Mouse (Mus musculus) kidney, postnatal 0 days (tissue): ENCODE data around the gene Nxnl1. TPM values are rescaled to one million over a fixed set of nuclear protein-coding genes. Genes with fewer than 3 reads are reported as not detected.

Experiments used
- ATAC-seq: fragments of 200-750 bp; cut with Nextera tagmentation; replicated peaks from 2 replicates; pipeline ENCODE4 v1.8.0; 2017; ENCODE audit warnings: low read depth, moderate number of reproducible peaks, moderate TSS enrichment, moderate library complexity; ENCODE audit not compliant: low FRiP score
- DNase-seq: peaks from one replicate; pipeline ENCODE4 v3.0.0-alpha.2; 2016; ENCODE audit warnings: low spot score
- H3K27ac ChIP-seq: fragments of 300-500 bp; sonication (generic); 2 replicates; pipeline ENCODE4 v1.5.1; 2014; ENCODE audit warnings: mild to moderate bottlenecking
- H3K27me3 ChIP-seq: fragments of 300-500 bp; sonication (generic); 2 replicates; pipeline ENCODE4 v1.6.1; 2014; ENCODE audit warnings: low read length, mixed read lengths; ENCODE audit not compliant: insufficient read depth
- H3K36me3 ChIP-seq: fragments of 300-500 bp; sonication (generic); 2 replicates; pipeline ENCODE4 v1.6.1; 2014; ENCODE audit warnings: low read length, mixed read lengths; ENCODE audit not compliant: insufficient read depth
- H3K4me1 ChIP-seq: fragments of 300-500 bp; sonication (generic); replicated peaks from 2 replicates; pipeline ENCODE4 v1.6.1; 2014; ENCODE audit warnings: antibody characterized with exemption, low read length, mixed read lengths; ENCODE audit not compliant: insufficient read depth
- H3K4me2 ChIP-seq: fragments of 300-500 bp; sonication (generic); 2 replicates; pipeline ENCODE4 v1.6.1; 2014; ENCODE audit warnings: mild to moderate bottlenecking, low read length, moderate library complexity, mixed read lengths
- H3K4me3 ChIP-seq: fragments of 300-500 bp; sonication (generic); replicated peaks from 2 replicates; pipeline ENCODE4 v1.5.1; 2014; ENCODE audit warnings: low read depth, low read length
- H3K9ac ChIP-seq: fragments of 300-500 bp; sonication (generic); 2 replicates; pipeline ENCODE4 v1.6.1; 2014; ENCODE audit warnings: low read depth, low read length
- H3K9me3 ChIP-seq: fragments of 300-500 bp; sonication (generic); replicated peaks from 2 replicates; pipeline ENCODE4 v1.6.1; 2016; ENCODE audit warnings: low read length, inconsistent platforms, mixed read lengths
- CTCF ChIP-seq: IDR thresholded peaks from 2 replicates; pipeline ENCODE4 v1.5.1; 2016; ENCODE audit warnings: antibody characterized with exemption, low read depth, mild to moderate bottlenecking, moderate library complexity
- WGBS: fragments of 180-500 bp; shearing (Covaris S2); extraction: QIAGEN DNeasy Blood & Tissue Kit; methylation state at CpG from one replicate; pipeline ENCODE4 v1.1.7; 2014; 5-methylcytosine and 5-hydroxymethylcytosine counted together
- polyA plus RNA-seq: library from polyadenylated mRNA; unstranded; fragments of >200 nt; fragmentation: Nextera tagmentation; extraction: Ambion mirVana; gene quantifications from 2 replicates; pipeline ENCODE4 v1.2.1, GENCODE M21; 2015

Gene Nxnl1
- polyA plus RNA-seq, 1 experiment from 2014 or later = 0.20 TPM

GRCm38 (mm10) chr8:71515043-71515442 lies 51.4 kb downstream of the Nxnl1 start:
- no peak for TF ChIP-seq CTCF
- no peaks in the 10 kb centered on the region for H3K36me3 ChIP-seq
- no peak overlapping the region for H3K9ac ChIP-seq
- no peak overlapping the region for H3K4me3 ChIP-seq
- DNase-seq (no peak), ATAC-seq (no peak)
- no peak overlapping the region for H3K4me2 ChIP-seq
- no peaks in the 10 kb centered on the region for H3K9me3 ChIP-seq
- H3K4me1 ChIP-seq = no peaks in the 10 kb centered on the region
- WGBS = 75% methylated on average over 5 of the region's 5 CpGs
- no peaks in the 10 kb centered on the region for H3K27me3 ChIP-seq
- H3K27ac ChIP-seq = no peak overlapping the region

GRCm38 (mm10) chr8:71513018-71513754 lies 53.2 kb downstream of the Nxnl1 start:
- Histone ChIP-seq H3K27me3 (peaks cover 6% of the 10 kb centered on the region; the same call in 1 of the 2 replicates), H3K9me3 (no peaks in the 10 kb centered on the region), H3K4me2 (no peak overlapping the region), H3K4me1 (no peaks in the 10 kb centered on the region), H3K36me3 (no peaks in the 10 kb centered on the region), H3K4me3 (no peak overlapping the region), H3K9ac (no peak overlapping the region), H3K27ac (peak overlapping the region; percentile 42; the same call in 1 of the 2 replicates)
- no peak for DNase-seq
- no peak for TF ChIP-seq CTCF
- 65% methylated on average over 14 of the region's 15 CpGs for WGBS
- ATAC-seq = no peak

- Histone ChIP-seq H3K4me1 (0 out of 2 replicates have a peak, but pooled peaks cover 6% of the 10 kb centered on the region), H3K9ac (peak within 1 kb of the TSS; percentile 37; the same call in 1 of the 2 replicates), H3K9me3 (no peaks in the 10 kb centered on the region), H3K4me2 (peak within 1 kb of the TSS; percentile 40), H3K27me3 (peaks cover 17% of the 10 kb centered on the region; the same call in 1 of the 2 replicates), H3K4me3 (peak within 1 kb of the TSS; percentile 30), H3K27ac (peak within 1 kb of the TSS; percentile 50; the same call in 1 of the 2 replicates), H3K36me3 (no peaks in the 10 kb centered on the region)
- no peak for TF ChIP-seq CTCF
- WGBS = 20% methylated on average over 14 of the region's 14 CpGs
- no peak; the same call in 1 of the 2 replicates for ATAC-seq
- DNase-seq = peak; percentile 53
Observed at GRCm38 (mm10) chr8:71511644-71512043, 54.8 kb downstream of the Nxnl1 start, which contains the start of gene Plvap. Plvap (minus strand) TSS chr8:71511752.

Other genes with a start within 250 kb of the Nxnl1 start
- 129 and 140 TPM in 2 replicates for gene Use1, start 199.8 kb downstream of the Nxnl1 start, polyA plus RNA-seq
- 8.1 and 8.4 TPM in 2 replicates for gene Ocel1, start 195.3 kb downstream of the Nxnl1 start, polyA plus RNA-seq
- gene Nr2f6, start 184.6 kb downstream of the Nxnl1 start, polyA plus RNA-seq = 110 and 138 TPM in 2 replicates
- gene Ushbp1, start 170.8 kb downstream of the Nxnl1 start, polyA plus RNA-seq = 18.8 and 20.4 TPM in 2 replicates
- gene Babam1, start 169.7 kb downstream of the Nxnl1 start, polyA plus RNA-seq = 92.3 and 96.4 TPM in 2 replicates
- 7.9 and 9.2 TPM in 2 replicates for gene Ankle1, start 160.6 kb downstream of the Nxnl1 start, polyA plus RNA-seq
- gene Abhd8, start 102.9 kb downstream of the Nxnl1 start, polyA plus RNA-seq = 35.0 and 38.3 TPM in 2 replicates
- 242 and 245 TPM in 2 replicates for gene Mrpl34, start 101.6 kb downstream of the Nxnl1 start, polyA plus RNA-seq
- gene Dda1, start 97.4 kb downstream of the Nxnl1 start, polyA plus RNA-seq = 88.0 and 93.7 TPM in 2 replicates
- gene Ano8, start 80.6 kb downstream of the Nxnl1 start, polyA plus RNA-seq = 0.84 and 1.4 TPM in 2 replicates
- 14.5 and 14.6 TPM in 2 replicates for gene Gtpbp3, start 78.5 kb downstream of the Nxnl1 start, polyA plus RNA-seq
- gene Plvap, start 54.8 kb downstream of the Nxnl1 start, polyA plus RNA-seq = 182 and 208 TPM in 2 replicates
- gene Ccdc194, start 40.9 kb downstream of the Nxnl1 start, polyA plus RNA-seq = 0.19 and 0.20 TPM in 2 replicates
- 106 and 124 TPM in 2 replicates for gene Bst2, start 29.1 kb downstream of the Nxnl1 start, polyA plus RNA-seq
- gene Mvb12a, start 23.7 kb downstream of the Nxnl1 start, polyA plus RNA-seq = 129 and 131 TPM in 2 replicates
- 17.1 and 19.1 TPM in 2 replicates for gene Tmem221, start 7.7 kb downstream of the Nxnl1 start, polyA plus RNA-seq
- 50.5 and 53.7 TPM in 2 replicates for gene Slc27a1, start 2.3 kb upstream of the Nxnl1 start, polyA plus RNA-seq
- 279 and 296 TPM in 2 replicates for gene Pgls, start 25.6 kb upstream of the Nxnl1 start, polyA plus RNA-seq
- gene Fam129c, start 31.0 kb upstream of the Nxnl1 start, polyA plus RNA-seq = 2.5 and 2.8 TPM in 2 replicates
- gene Colgalt1, start 44.4 kb upstream of the Nxnl1 start, polyA plus RNA-seq = 64.1 and 66.2 TPM in 2 replicates
- 0.50 and 0.60 TPM in 2 replicates for gene Unc13a, start 105.2 kb upstream of the Nxnl1 start, polyA plus RNA-seq
- 5.3 TPM in 2 replicates for gene Jak3, start 109.7 kb upstream of the Nxnl1 start, polyA plus RNA-seq
- gene Insl3, start 122.6 kb upstream of the Nxnl1 start, polyA plus RNA-seq = 1.3 TPM in 2 replicates
- 4.3 TPM in 2 replicates for gene B3gnt3, start 135.2 kb upstream of the Nxnl1 start, polyA plus RNA-seq
- gene Fcho1, start 159.1 kb upstream of the Nxnl1 start, polyA plus RNA-seq = 3.4 and 4.1 TPM in 2 replicates